Mouse (Mus musculus): ENCODE measurements around the gene Pxmp4. TPM values are rescaled to one million over a fixed set of nuclear protein-coding genes. Genes with fewer than 3 reads are reported as not detected.
A peak's percentile ranks its signal among the peaks of the same experiment; 100 is the strongest.

The Pxmp4 gene
- polyA plus RNA-seq, 2 experiments from 2014 or later: 20.5 to 23.2 TPM

DNA sequence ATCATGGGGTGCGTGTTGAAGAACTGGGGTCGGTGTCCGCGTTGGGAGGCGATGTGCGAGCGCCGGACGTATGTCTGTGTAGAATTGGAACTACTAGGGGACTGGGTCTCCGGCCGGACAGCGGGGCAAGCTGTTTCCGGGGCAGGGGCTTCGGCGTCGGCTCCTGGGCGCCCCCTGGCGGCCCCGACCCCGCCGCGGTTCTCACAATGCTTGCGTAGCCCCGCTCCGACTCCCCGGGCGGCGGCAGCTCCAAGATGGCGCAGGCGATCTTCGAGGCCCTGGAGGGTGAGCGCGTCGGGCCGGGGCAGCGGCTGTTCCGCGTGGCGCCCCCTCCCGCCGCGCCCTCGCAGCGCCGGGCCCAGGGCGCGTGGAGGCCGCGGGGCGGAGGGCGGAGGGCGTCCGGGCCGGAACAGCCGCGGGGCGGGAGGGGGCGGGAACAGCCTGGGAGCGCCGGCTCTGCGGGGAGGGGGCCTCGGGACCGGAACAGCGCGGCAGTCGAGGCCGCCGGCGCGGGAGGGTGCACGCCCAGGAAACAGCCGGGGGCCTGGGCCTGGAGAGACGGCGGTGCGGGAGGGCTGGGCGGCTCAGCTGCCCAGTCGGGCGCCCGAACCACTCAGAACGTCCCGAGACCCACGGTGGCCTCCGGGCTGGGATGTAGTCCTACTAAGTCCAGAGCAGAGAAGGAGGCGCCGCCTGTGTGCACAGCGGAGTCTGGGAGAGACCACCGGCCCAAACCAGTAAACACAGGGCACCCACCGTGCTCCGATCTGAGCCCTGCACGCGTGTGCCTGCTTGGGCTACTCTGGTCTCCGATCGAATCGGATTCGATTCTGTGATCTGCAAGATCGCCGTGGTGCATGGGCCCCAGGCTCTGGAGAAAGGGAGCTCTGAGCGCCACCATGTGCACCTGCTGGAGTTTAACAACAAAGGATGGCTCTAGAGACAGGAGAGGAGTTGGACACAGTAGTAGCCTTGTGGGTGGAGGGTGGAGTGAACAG is 9.9 kb upstream of the Pxmp4 start, which contains the start of the genes Zfp341 and 4930519P11Rik:
Gene Zfp341, plus strand, starts transcription at position 180 of the 998 bp plus-strand sequence.
Gene 4930519P11Rik, minus strand, starts transcription at position 320 of the 998 bp plus-strand sequence.
- peak; percentile 78 for ATAC-seq

DNA sequence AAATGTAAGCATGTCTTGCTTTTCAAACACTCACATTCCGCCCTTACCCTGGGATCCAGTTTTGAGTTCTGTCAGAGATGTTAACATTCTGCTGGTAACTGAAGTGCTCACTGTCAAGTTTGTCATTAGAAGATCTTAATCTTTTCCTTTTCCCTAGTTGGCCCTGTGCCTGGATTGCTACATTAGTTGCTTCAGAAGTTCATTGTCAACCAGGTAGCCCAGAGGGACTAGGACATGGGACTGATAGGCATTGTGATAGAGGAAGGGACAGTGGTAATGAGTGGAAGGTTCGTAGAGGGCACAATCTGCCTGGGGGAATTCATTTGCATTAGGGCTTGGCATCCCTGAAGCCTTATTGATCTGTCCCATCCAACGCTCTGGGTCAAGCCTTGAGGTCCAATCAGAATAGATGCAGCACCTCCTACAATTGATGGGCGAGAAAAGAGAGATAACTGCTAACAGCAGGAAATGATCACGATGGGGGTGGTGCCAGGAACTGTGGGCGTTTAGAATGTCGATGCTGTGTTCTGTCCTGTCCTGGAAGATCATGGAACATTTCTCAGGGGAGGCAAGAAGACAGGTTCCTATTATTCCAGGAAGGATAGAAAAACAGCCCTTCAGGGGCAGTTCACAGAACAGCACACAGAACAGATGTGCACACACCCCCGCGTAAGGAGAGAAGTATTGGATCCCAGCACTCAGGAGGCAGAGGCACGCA is 5.7 kb upstream of the Pxmp4 start:
- no peak for ATAC-seq

DNA sequence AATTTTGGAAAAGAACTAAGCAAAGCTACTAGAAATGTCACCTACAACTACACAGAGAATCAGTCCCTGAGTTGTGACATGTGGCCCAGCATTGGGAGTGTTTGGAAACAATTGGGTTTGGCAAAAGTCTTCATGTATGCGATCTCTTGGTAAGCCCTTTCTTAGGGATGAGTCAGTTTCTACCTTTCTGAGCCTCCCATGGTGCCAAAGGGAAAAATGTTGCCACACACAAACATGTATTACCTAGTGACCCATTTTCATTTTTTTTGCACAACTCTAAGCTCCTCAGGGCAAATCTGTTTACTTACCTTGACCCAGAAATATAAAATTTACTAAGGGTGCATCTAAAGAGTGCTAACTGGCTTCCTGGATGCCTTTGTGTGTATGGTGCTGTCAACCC is 3.5 kb upstream of the Pxmp4 start:
- ATAC-seq: no peak

DNA sequence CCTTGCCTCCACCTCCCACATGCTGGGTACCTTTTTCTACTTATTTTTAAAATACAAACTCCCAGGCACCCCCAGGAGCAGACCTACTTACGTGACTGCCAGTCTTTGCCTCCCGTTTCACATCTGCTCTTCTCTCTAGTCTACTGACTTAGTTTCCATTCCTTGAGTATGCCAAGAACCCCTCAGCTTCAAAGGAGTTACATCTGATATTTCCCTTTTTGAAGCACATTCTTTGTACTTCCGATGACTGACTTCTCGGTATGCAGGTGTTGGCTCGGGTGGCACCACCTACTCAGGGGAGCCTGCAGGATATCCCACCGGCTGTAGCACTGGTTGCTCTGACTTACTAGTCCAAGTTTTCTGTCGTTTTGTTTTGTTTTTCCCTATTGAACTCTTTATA is 648 bp upstream of the Pxmp4 start:
- ATAC-seq: peak; percentile 3

DNA sequence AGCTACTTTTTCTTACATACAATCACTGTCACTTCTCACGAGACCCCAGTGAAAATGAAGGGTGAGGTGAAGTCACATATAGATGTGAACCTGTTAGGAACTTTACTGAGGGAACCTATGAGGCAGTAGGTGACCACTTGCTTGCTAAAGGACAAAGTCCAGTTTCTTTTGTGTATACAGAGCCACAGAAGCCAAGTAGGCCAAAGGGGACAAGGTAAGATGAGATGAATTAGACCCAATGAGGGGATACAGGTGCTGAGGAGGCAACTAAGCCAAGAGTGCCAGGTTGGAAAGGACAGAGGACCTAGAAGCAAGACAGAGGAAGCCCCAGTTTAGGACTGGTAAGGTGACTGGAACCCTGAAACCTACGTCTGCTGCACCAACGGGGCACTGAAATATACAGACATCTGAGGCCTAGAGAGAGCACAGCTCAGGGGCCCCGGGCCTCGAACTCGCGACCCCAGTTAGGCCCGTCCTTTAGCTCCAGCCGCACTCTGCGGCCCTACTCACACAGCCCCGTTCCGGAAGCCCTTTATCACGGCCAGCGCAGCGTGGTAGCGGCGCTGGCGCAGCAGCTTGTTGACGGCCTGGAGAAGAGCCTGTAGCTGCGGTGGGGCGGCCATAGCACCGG is 386 bp downstream of the Pxmp4 start:
- ATAC-seq: peak; percentile 40

DNA sequence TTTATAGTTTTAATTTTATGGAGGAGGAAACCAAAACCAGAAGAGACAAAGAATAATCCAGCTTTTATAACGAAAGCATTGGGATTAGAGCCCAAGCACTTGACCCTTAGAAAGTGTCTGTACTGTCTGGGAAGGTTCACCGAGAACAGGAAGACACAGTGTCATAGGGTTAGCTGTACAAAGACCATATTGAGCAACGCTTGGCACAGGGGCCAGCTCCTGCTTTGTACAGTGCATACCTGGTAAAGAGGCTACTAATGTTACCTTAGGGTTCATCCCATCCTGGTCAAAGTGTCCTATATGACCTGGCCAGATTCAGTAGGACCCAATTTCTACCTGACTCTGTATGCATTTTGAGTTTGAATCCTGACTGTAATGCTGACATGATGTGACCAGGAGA is 2.2 kb downstream of the Pxmp4 start:
- no peak for ATAC-seq

DNA sequence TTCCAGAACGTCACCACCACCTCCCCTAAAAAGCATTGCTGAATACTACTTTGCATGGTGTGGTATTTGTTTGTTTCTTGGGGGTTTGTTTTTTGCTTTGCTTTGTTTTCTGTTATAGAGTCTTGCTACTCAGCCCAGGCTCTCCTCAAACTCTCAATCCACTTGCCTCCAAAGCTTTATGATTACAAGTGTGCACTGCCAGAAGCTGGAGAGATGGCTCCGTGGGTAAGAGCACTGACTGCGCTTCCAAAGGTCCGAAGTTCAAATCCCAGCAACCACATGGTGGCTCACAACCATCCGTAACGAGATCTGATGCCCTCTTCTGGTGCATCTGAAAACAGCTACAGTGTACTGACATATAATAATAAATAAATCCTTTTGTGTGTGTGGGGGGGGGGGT is 2.9 kb downstream of the Pxmp4 start:
- no peak for ATAC-seq

DNA sequence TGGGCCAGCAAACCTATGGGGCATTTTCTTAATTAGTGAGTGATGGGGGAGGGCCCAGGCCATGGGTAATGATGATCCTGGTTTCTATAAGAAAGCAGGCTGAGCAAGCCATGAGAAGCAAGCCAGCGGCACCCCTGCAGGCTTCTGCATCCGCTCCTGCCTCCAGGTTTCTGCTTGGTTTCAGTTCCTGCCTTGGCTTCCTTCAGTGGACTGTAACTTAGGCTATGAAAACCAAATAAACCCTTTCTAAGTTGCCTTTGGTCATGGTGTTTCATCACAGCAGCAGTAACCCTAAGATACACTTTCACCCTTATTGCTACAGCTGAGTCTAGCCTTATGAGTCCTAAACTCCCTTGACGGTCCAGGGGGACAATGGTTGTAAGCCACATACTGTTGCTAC is 6.1 kb downstream of the Pxmp4 start:
- no peak for ATAC-seq

DNA sequence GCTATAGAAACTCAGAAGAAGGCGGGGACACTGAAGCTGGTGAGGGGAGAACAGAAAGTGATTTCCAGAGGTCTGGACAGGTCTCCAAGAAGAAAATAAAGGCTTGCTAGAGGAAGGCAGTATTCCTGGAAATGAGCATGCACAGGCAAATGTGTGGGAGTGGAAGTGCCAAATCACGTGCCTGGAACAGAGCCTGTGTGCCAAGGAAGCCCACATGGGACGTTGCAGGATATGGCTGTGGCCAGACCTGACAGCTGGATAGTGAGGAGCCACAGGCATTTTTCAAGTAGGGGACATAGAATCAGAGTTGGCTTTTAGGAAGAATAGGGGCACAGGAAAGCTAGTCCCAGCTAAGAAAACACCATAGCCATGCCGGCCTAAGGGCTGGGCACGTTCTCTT is 7.7 kb downstream of the Pxmp4 start:
- no peak for ATAC-seq

DNA sequence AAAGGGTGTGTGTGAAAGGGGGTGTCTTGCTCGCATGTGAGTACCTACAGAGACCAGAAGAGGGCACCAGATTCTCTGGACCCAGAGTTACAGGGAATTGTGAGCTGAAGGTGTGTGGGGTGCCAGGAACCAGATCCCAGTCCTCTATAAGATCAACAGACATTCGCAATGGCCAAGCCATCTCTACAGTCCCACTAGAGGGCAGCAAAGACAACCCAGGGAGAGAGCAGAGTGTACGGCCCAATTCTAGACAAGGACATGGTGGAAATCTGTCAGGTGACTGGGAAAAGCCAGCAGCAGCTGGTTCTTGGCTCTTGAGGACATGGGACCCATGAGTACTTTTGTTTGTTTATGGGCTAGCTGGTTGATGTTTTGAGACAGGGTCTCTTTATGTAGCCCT is 10.5 kb downstream of the Pxmp4 start:
- ATAC-seq: peak; percentile 49

DNA sequence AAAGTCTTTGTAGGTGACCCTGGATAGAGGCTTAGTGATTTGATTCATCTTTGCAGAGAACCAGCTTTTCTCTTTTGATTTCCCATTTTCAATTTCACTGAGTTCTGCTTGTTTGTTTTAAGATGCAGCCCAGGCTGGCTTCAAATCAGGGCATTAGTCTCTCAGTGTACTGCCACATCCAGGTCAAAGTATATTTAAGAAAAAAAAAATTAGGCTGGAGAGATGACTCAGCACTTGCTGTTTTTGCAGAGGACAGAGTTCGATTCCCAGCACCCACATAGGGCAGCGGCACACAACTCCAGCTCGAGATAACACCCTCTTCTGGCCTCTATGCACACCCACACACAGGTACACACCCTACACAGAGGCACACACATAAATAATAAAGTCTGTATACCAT is 12.3 kb downstream of the Pxmp4 start:
- ATAC-seq: no peak

DNA sequence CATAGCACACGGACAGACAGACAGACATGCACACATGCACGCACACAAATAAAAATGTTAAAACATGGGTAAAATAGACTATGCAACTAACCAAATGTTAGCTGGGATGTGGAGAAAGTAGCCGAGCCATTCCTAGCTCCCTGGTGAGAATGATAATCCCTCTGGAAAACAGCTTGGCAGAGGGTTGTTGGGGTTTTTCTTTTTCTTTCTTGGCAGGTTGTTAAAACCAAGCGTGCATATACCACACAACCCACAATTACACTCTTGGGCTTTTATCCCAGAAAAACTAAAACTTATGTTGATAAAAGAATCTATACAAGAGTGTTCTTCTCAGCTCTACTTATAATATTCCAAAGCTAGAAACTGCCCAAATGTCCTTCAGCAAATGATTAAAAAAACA is 14.5 kb downstream of the Pxmp4 start:
- ATAC-seq: no peak

DNA sequence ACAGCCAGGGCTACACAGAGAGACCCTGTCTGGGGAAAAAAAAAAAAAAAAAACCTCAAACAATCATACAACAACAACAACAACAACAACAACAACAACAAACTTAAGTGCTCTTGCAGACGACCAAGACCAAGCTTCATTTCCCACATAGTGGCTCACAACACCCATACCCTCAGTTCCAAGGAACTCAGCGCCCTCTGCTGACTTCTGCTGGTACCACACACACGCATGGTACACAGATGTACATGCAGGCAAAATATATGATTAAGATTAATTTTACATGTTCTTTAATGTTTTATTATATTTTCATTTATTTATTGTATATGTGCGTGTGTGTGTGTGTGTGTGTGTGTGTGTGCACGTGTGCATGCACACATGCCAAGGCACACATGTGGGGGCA is 17.1 kb downstream of the Pxmp4 start:
- ATAC-seq: no peak

DNA sequence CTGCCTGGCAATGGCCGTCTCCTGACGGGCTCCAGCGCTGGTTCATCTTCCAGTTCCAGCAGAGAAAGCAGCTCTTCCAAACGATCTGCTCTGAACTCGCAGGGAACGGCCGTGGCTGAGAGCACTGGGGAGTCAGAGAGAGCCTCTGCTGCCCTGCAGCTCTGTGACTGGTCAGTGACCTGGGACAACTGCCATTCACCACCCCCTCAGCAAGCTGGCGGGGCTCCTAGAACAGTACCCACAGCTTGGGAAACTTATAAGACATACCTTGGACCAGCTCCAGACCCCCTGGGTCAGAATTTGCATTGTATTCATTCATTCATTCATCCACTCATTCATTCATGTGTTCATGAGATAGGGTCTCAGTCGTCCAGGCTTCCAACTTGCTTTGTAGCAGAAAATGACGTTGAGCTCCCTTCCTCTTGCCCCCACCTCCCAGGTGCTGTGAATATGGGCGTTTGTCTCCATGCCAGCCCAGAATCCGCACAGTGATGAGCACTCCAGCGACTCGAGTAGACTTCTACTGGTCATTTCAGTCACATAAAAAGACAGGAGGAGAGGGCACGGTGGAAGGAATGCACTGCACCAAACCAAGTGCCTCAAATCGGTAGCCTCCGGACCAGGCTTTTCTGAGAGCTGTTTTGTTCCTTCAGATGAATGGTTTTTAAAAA is 18.4 kb downstream of the Pxmp4 start:
- no peak for ATAC-seq

DNA sequence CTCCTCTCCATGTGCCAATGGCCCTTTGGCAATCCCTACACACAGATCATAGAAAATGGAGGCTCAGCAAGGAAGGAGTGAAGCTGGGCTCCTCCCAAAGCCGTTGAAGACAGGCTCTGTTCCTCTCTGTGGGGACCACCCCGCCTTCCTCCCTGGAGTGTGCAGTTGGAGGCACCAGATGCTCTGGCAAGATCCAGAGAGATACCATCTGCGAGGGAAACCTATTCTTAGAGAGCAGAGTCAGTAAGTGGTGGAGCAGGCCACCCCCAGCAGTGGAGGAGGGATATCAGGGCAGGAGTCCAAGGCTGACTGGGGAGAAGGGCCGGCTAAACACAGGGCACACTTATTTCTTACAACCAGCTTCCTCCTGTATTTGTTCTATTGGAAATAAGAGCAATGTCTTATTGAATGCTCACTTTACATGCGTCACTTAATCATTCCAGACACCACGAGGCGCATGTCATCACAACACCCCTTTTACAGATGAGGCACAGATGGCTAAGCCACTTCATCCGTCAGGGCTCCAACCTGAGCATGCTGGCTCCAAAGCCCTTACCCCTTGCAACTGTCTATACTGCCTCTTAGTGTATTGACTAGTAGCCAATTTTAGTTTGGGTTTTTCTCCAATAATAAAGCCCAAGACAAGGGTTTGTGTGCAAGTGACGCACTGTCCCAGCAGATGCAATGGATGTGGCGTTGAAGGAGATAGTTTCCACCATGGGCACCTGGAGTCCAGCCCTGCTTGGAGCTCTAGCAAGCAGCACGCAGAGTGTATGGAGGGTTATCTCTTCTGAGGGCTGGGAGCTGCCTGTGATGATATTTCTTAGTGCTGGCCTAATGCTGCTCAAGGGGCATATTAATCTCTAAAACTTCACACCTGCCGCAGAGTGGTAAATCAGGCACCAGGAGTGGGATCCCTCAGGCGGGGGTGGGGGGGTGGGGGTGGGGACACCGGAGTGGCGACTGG is 19.3 kb downstream of the Pxmp4 start:
- no peak for ATAC-seq

DNA sequence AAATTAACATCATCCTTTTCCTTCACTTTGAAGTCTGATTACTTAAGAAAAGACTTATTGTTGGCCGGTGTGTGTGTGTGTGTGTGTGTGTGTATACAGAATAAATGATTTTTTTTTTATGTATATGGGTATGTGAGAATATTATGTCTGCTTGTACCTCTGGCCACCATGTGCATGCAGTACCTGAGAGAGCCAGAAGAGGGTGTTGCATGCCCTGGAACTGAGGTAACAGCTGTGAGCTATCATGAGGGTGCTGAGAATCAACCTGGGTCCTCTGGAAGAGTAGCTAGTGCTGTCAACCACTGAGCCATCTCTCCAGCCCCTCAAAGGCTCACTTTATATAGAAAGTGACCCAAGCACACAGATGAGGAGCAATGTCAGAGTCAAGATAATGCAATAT is 22.1 kb downstream of the Pxmp4 start:
- no peak for ATAC-seq

DNA sequence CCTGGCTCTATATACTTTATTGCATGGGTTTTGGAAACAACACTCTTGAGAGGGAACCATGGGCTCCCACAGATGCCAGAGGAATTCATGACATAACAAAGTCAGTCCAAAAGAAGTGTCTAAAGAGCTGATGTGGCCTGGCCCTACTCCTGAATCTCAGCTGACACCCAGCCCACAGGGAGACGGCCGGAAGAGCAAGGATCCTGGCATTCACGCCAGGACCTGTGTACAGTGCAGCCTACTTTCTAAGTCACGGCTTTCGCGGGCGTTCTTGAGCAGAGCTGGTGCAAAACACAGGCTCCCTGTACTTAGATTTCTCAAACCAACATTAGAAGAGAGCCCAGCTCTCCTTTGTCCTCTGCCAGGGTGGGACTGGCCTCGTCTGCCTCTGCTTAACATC is 22.9 kb downstream of the Pxmp4 start:
- ATAC-seq: no peak

DNA sequence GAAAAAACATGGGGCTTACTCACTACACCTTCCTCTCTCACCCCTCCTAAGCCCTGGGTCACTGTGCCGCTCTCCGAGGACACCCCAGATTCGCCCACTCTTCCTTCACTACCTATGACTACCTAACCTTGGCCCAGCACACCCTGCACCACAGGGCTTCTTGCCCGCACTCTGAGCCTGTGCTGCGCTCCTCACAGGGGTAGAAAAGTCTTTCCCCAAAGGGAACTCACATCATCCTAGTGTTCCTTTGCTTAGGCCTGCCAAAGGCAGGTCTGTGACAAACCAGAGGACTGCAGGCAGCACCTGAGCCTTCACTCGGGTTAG is 25.8 kb downstream of the Pxmp4 start:
- ATAC-seq: no peak

DNA sequence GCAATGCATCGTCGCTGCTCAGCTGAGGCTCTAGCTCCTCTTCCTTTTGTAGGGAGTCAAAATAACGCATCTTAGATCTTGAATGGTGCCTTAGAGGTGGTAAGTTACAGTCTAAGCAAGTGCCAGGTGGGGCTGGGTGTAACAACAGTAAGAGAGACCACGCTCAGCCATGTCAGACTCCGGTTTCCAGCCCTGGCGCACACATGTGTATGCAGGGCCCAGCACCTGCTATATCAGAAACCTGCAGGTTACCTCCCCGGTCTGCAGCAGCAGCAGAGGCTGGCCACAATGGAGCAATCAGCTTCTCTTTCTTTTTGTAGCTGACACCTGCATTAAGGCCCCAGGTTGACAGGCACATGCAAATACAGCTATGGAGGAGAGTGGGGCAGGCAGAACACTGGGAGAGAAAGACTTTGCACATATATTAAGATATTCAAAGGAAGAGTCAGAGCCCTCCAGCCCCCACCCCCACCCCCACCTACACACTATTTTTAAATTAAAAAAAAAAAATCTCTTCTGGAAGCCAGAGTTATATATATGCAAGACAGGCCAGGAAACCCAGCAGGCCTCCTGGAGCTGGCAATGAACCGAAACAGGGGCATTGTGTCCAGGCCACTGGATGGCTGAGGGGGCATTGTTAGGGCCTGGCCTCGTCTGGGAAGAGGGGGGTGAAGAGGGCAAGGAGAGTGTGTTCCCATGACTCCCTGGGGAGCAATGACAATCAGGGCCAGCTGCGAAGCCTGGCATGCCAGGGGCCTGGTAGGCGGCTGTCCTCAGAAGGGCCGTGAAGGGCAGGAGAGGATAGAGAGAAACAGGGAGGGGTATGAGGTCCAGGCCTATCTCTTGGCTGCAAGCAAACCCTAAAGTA is 26.4 kb downstream of the Pxmp4 start:
- no peak for ATAC-seq

DNA sequence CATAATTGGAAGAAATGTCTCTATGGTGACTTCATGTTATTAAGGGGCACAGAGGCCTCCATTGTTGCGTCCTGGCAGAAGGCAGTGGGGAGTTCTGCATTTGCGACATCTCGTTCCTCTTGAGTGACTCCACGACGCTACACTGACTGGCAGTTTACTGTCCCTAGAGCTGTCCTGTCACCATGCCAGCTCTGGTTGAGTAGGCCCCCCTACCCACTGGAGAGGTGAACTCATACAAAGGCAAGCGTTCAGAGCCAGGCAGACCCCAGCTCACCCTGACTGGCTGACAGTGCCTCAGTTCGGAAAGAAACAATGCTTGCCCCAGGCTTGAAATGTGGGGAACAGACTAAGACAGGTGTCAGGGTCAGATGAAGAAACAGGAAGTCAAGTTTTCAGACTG is 29.2 kb downstream of the Pxmp4 start:
- no peak for ATAC-seq

DNA sequence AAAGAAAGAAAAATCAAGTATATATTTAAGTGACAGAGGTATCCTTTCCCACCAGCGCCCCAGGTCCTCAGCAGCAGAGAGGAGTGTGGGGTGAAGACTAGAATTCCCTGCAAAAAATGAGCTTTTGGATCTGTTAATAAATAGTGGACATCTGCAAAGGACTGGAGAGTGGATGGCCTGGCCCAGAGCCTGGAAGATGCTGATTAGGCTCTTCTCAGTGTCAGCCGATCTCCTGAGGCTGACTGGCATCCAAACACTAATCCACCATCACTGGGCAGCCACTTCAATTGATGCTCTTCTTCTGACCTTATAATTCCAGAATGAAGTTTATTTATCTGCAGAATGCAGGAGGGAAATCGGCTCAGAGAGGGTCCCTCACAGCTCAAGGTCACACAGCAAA is 30.5 kb downstream of the Pxmp4 start:
- ATAC-seq: no peak
